Mouse (Mus musculus) frontal cortex, postnatal 14 days (tissue): Measurements from ENCODE around the gene Krt42.
"Not testable (repeated sequence)": the region's sequence is repeated elsewhere in the genome, so short reads cannot be mapped to it uniquely, and the experiment has no call there.

Source experiments
- DNase-seq, 2 experiments: peaks; one replicate each; pipeline ENCODE4 v3.0.0; 2022; ENCODE audit warnings: low spot score in 2 of 2

Gene Krt42

GRCm38 (mm10) chr11:100269821-100270332 lies at the start of gene Krt42:
Gene Krt42 (minus strand): TSS chr11:100269871.
- no peak for DNase-seq

- DNase-seq: no peak
These were observed 49.1 kb upstream of the Krt42 start for GRCm38 (mm10) chr11:100318529-100319451.

GRCm38 (mm10) chr11:100317826-100318380 lies 48.2 kb upstream of the Krt42 start:
- no peak for DNase-seq

GRCm38 (mm10) chr11:100315439-100315838 lies 45.8 kb upstream of the Krt42 start:
- DNase-seq: no peak

- no peak for DNase-seq
These were observed 43.8 kb upstream of the Krt42 start for GRCm38 (mm10) chr11:100313424-100313823.

- no peak for DNase-seq
These were observed 42.5 kb upstream of the Krt42 start for GRCm38 (mm10) chr11:100312096-100312679.

GRCm38 (mm10) chr11:100311656-100312055 lies 42.0 kb upstream of the Krt42 start:
- no peak for DNase-seq

- not testable (repeated sequence) for DNase-seq
These were observed 39.0 kb upstream of the Krt42 start for GRCm38 (mm10) chr11:100308672-100309071.

GRCm38 (mm10) chr11:100307900-100308299 lies 38.2 kb upstream of the Krt42 start:
- DNase-seq: no peak

- no peak for DNase-seq
These were observed 31.6 kb upstream of the Krt42 start for GRCm38 (mm10) chr11:100301292-100301691.

- peak in 1 of 2 experiments; percentile 42 for DNase-seq
These were observed 30.6 kb upstream of the Krt42 start for GRCm38 (mm10) chr11:100300293-100300692.

- DNase-seq: peak; percentile 59 to 79
These were observed 28.8 kb upstream of the Krt42 start for GRCm38 (mm10) chr11:100298274-100299036.

- DNase-seq: no peak
These were observed 28.1 kb upstream of the Krt42 start for GRCm38 (mm10) chr11:100297801-100298200.

- DNase-seq: peak; percentile 48 to 78
These were observed 25.6 kb upstream of the Krt42 start for GRCm38 (mm10) chr11:100295308-100295707.

- no peak for DNase-seq
These were observed 23.2 kb upstream of the Krt42 start for GRCm38 (mm10) chr11:100292884-100293283.

GRCm38 (mm10) chr11:100290235-100290634 lies 20.6 kb upstream of the Krt42 start:
- DNase-seq: no peak

GRCm38 (mm10) chr11:100288942-100289341 lies 19.3 kb upstream of the Krt42 start:
- DNase-seq: no peak

- no peak for DNase-seq
These were observed 17.4 kb upstream of the Krt42 start for GRCm38 (mm10) chr11:100287024-100287423.

- DNase-seq: no peak
These were observed 15.3 kb upstream of the Krt42 start for GRCm38 (mm10) chr11:100284988-100285387.

GRCm38 (mm10) chr11:100282549-100282948 lies 12.9 kb upstream of the Krt42 start:
- peak in 1 of 2 experiments; percentile 44 for DNase-seq
